Comparison of ENCODE assay signal across 8 mouse cellular contexts in genomic region chr1:191277549-191278059, GRCm38 (mm10). TPM values are rescaled to one million over a fixed set of nuclear protein-coding genes. Genes with fewer than 3 reads are reported as not detected.
A peak's percentile ranks its signal among the peaks of the same experiment; 100 is the strongest.
DNase-seq lines count a peak whose midpoint lies in the region; ATAC-seq and TF ChIP-seq lines count a peak whose summit lies in the region.

No protein-coding gene starts in this region.

- H3K4me1 ChIP-seq in lung, embryonic 14.5 days (ENCODE audit: insufficient read depth): peaks cover 10% of the 10 kb centered on the region

- DNase-seq in retina, postnatal 1 day: peak; percentile 41
- DNase-seq in retina, embryonic 14.5 days (ENCODE audit: low spot score): no peak
- peak; percentile 50 for DNase-seq in induced T-regulatory cell, adult 2 months (ENCODE audit: low read depth)
- peak; percentile 79 for DNase-seq in lung, embryonic 14.5 days
- peak; percentile 92 for DNase-seq in yolk sac, embryonic 10.5 days (ENCODE audit: low spot score)
- DNase-seq in cerebellum, adult 9-10 months: no peak
- DNase-seq in frontal cortex, postnatal 14 days (ENCODE audit: low spot score in 2 of 2): no peak

- H3K9ac ChIP-seq in lung, embryonic 14.5 days: no peak overlapping the region

- H3K4me3 ChIP-seq in lung, embryonic 14.5 days (ENCODE audit: low read depth, low read length): no peak overlapping the region

- H3K27ac ChIP-seq in lung, embryonic 14.5 days (ENCODE audit: low read depth): peak overlapping the region; percentile 72

- 50% methylated on average over 14 of the region's 14 CpGs for WGBS in lung, embryonic 14.5 days

- no peaks in the 10 kb centered on the region for H3K36me3 ChIP-seq in lung, embryonic 14.5 days (ENCODE audit: insufficient read depth)

- peak overlapping the region; percentile 13; the same call in 1 of the 2 replicates for H3K4me2 ChIP-seq in lung, embryonic 14.5 days

- H3K27me3 ChIP-seq in lung, embryonic 14.5 days (ENCODE audit: insufficient read depth, low read length): no peaks in the 10 kb centered on the region

- no peaks in the 10 kb centered on the region for H3K9me3 ChIP-seq in lung, embryonic 14.5 days (ENCODE audit: low read depth, low read length)

- no peak for TF ChIP-seq CTCF in lung, embryonic 14.5 days (IDR thresholded peaks at IDR 0.05; ENCODE audit: low read depth)

- peak; percentile 79 for ATAC-seq in lung, embryonic 14.5 days (ENCODE audit: insufficient read depth)
- no peak for ATAC-seq in cerebellum, adult (ENCODE audit: insufficient number of reproducible peaks, low FRiP score, low TSS enrichment)

RNA-seq across cellular contexts. Expression of gene Nenf, which starts 40.4 kb away (rescaled TPM):
- polyA plus RNA-seq in lung, embryonic 14.5 days (2014; fragmentation: Nextera tagmentation; extraction: Ambion mirVana): 116 and 117 TPM in 2 replicates

RNA-seq across cellular contexts. Expression of gene Tmem206, which starts 48.1 kb away (rescaled TPM):
- polyA plus RNA-seq in lung, embryonic 14.5 days (2014; fragmentation: Nextera tagmentation; extraction: Ambion mirVana): 22.7 TPM in 2 replicates

RNA-seq across cellular contexts. Expression of gene Atf3, which starts 59.8 kb away (rescaled TPM):
- 3.7 and 4.5 TPM in 2 replicates for polyA plus RNA-seq in lung, embryonic 14.5 days (2014; fragmentation: Nextera tagmentation; extraction: Ambion mirVana)

Comparison
In these comparisons a context has a peak if more than half of its experiments do, and no peak if none do; other contexts are left out.
1. DNase-seq: peak in retina, postnatal 1 day (single experiment), induced T-regulatory cell, adult 2 months (single experiment), lung, embryonic 14.5 days (single experiment) and yolk sac, embryonic 10.5 days (single experiment); none in retina, embryonic 14.5 days (single experiment), cerebellum, adult 9-10 months (single experiment) and frontal cortex, postnatal 14 days (0 of 2).